Mouse (Mus musculus): ENCODE data around the gene Sec14l1.

The Sec14l1 gene

GRCm38 (mm10) chr11:117088271-117088991, 26.5 kb upstream of the Sec14l1 start:
- no peak for DNase-seq (ENCODE audit: low read depth)

- DNase-seq (ENCODE audit: low read depth) = no peak
These were observed 25.1 kb upstream of the Sec14l1 start for GRCm38 (mm10) chr11:117089673-117090419.

GRCm38 (mm10) chr11:117091406-117091805, 23.6 kb upstream of the Sec14l1 start:
- no peak for DNase-seq (ENCODE audit: low read depth)

- DNase-seq (ENCODE audit: low read depth) = no peak
These were observed 23.1 kb upstream of the Sec14l1 start for GRCm38 (mm10) chr11:117091845-117092244.

GRCm38 (mm10) chr11:117092711-117093110, 22.3 kb upstream of the Sec14l1 start:
- no peak for DNase-seq (ENCODE audit: low read depth)

- no peak for DNase-seq (ENCODE audit: low read depth)
These were observed 20.9 kb upstream of the Sec14l1 start for GRCm38 (mm10) chr11:117093900-117094552.

GRCm38 (mm10) chr11:117094646-117095045, 20.3 kb upstream of the Sec14l1 start:
- DNase-seq (ENCODE audit: low read depth) = no peak

- DNase-seq (ENCODE audit: low read depth) = no peak
These were observed 17.9 kb upstream of the Sec14l1 start for GRCm38 (mm10) chr11:117097021-117097420.

GRCm38 (mm10) chr11:117098155-117098554, 16.8 kb upstream of the Sec14l1 start:
- DNase-seq (ENCODE audit: low read depth) = no peak

GRCm38 (mm10) chr11:117098784-117099183, 16.2 kb upstream of the Sec14l1 start:
- DNase-seq (ENCODE audit: low read depth) = no peak

- no peak for DNase-seq (ENCODE audit: low read depth)
These were observed 15.6 kb upstream of the Sec14l1 start for GRCm38 (mm10) chr11:117099372-117099771.

GRCm38 (mm10) chr11:117101351-117101921, 13.5 kb upstream of the Sec14l1 start:
- DNase-seq (ENCODE audit: low read depth) = no peak

- no peak for DNase-seq (ENCODE audit: low read depth)
These were observed 12.8 kb upstream of the Sec14l1 start for GRCm38 (mm10) chr11:117101925-117102717.

- no peak for DNase-seq (ENCODE audit: low read depth)
These were observed 11.4 kb upstream of the Sec14l1 start for GRCm38 (mm10) chr11:117103523-117103922.

- DNase-seq (ENCODE audit: low read depth) = no peak
These were observed 10.8 kb upstream of the Sec14l1 start for GRCm38 (mm10) chr11:117104044-117104757.

- no peak for DNase-seq (ENCODE audit: low read depth)
These were observed 9.7 kb upstream of the Sec14l1 start for GRCm38 (mm10) chr11:117105315-117105714.

GRCm38 (mm10) chr11:117105850-117106249, 9.1 kb upstream of the Sec14l1 start:
- no peak for DNase-seq (ENCODE audit: low read depth)

GRCm38 (mm10) chr11:117106633-117107334, 8.2 kb upstream of the Sec14l1 start:
- no peak for DNase-seq (ENCODE audit: low read depth)

- DNase-seq (ENCODE audit: low read depth) = no peak
These were observed 7.1 kb upstream of the Sec14l1 start for GRCm38 (mm10) chr11:117107837-117108236.

- no peak for DNase-seq (ENCODE audit: low read depth)
These were observed 6.4 kb upstream of the Sec14l1 start for GRCm38 (mm10) chr11:117108595-117108994.
